Mouse (Mus musculus) limb, embryonic 14.5 days (tissue): ENCODE data around the gene Snai3. TPM values are rescaled to one million over a fixed set of nuclear protein-coding genes. Genes with fewer than 3 reads are reported as not detected.
A peak's percentile ranks its signal among the peaks of the same experiment; 100 is the strongest.

ENCODE experiments used
- ATAC-seq: fragments of 200-750 bp; cut with Nextera tagmentation; 2 replicates; pipeline ENCODE4 v1.8.0; 2017; ENCODE audit warnings: low read depth, moderate number of reproducible peaks, moderate TSS enrichment; ENCODE audit not compliant: low FRiP score
- DNase-seq: peaks from one replicate; pipeline ENCODE4 v3.0.0-alpha.2; 2015; ENCODE audit warnings: low spot score
- H3K27ac ChIP-seq: fragments of 300-500 bp; sonication (generic); replicated peaks from 2 replicates; pipeline ENCODE4 v1.5.1; 2014; ENCODE audit warnings: low read depth, mild to moderate bottlenecking, low read length, moderate library complexity, mixed read lengths
- H3K27me3 ChIP-seq: fragments of 300-500 bp; sonication (generic); 2 replicates; pipeline ENCODE4 v1.6.1; 2014; ENCODE audit warnings: low read length, mixed read lengths; ENCODE audit not compliant: control insufficient read depth, insufficient read depth
- H3K36me3 ChIP-seq: fragments of 300-500 bp; sonication (generic); 2 replicates; pipeline ENCODE4 v1.6.1; 2014; ENCODE audit warnings: mild to moderate bottlenecking, low read length, moderate library complexity, mixed read lengths; ENCODE audit not compliant: control insufficient read depth, insufficient read depth
- H3K4me1 ChIP-seq: fragments of 300-500 bp; sonication (generic); 2 replicates; pipeline ENCODE4 v1.6.1; 2014; ENCODE audit warnings: antibody characterized with exemption, low read length, mixed read lengths; ENCODE audit not compliant: control insufficient read depth, insufficient read depth
- H3K4me2 ChIP-seq: fragments of 300-500 bp; sonication (generic); replicated peaks from 2 replicates; pipeline ENCODE4 v1.6.1; 2014; ENCODE audit warnings: low read depth, mild to moderate bottlenecking, low read length, moderate library complexity; ENCODE audit not compliant: severe bottlenecking
- H3K4me3 ChIP-seq: fragments of 300-500 bp; sonication (generic); replicated peaks from 2 replicates; pipeline ENCODE4 v1.5.1; 2014; ENCODE audit warnings: low read length
- H3K9ac ChIP-seq: fragments of 300-500 bp; sonication (generic); 2 replicates; pipeline ENCODE4 v1.6.1; 2014; ENCODE audit warnings: mild to moderate bottlenecking, low read depth, low read length, moderate library complexity; ENCODE audit not compliant: severe bottlenecking
- H3K9me3 ChIP-seq: fragments of 300-500 bp; sonication (generic); 2 replicates; pipeline ENCODE4 v1.6.1; 2016; ENCODE audit warnings: low read length; ENCODE audit not compliant: control insufficient read depth
- POLR2A ChIP-seq: fragments of 200-500 bp; IDR thresholded peaks from 2 replicates; pipeline ENCODE4 v1.8.0; 2012; ENCODE audit warnings: inconsistent platforms, mild to moderate bottlenecking, moderate library complexity, borderline replicate concordance; ENCODE audit not compliant: insufficient read depth, insufficient read length; ENCODE audit errors: extremely low read depth
- WGBS: fragments of 180-500 bp; shearing (Covaris S2); extraction: QIAGEN DNeasy Blood & Tissue Kit; methylation state at CpG from one replicate; pipeline ENCODE4 v1.1.7; 2014; 5-methylcytosine and 5-hydroxymethylcytosine counted together
- polyA plus RNA-seq, 2 experiments: library from polyadenylated mRNA; depleted of rRNA in 1 of 2; stranded (reverse) in 1 of 2; unstranded in 1 of 2; fragments of >200 nt; fragmentation: Nextera tagmentation in 1 of 2; extraction: Ambion mirVana in 1 of 2; gene quantifications; 2 replicates each; pipeline versions ENCODE4 v1.2.1 to v1.2.3; 2012 to 2014

The Snai3 gene
- polyA plus RNA-seq, 2 experiments = 2.1 TPM

GRCm38 (mm10) chr8:122457171-122457570 is 3.4 kb downstream of the Snai3 start:
- H3K4me2 ChIP-seq = no peak overlapping the region
- no peak overlapping the region for H3K27ac ChIP-seq
- no peak for ATAC-seq
- TF ChIP-seq POLR2A = no peak
- 69% methylated on average over 11 of the region's 11 CpGs for WGBS
- no peak overlapping the region for H3K4me3 ChIP-seq
- peaks cover 13% of the 10 kb centered on the region for H3K4me1 ChIP-seq
- no peak for DNase-seq
- H3K9me3 ChIP-seq = no peaks in the 10 kb centered on the region
- H3K27me3 ChIP-seq = peaks cover 31% of the 10 kb centered on the region
- no peak overlapping the region for H3K9ac ChIP-seq
- no peaks in the 10 kb centered on the region for H3K36me3 ChIP-seq

GRCm38 (mm10) chr8:122454409-122454808 is 6.1 kb downstream of the Snai3 start:
- Histone ChIP-seq H3K4me2 (no peak overlapping the region), H3K27me3 (peaks cover 9% of the 10 kb centered on the region; the same call in 1 of the 2 replicates), H3K36me3 (no peaks in the 10 kb centered on the region), H3K9me3 (no peaks in the 10 kb centered on the region), H3K9ac (no peak overlapping the region), H3K4me1 (no peaks in the 10 kb centered on the region), H3K4me3 (no peak overlapping the region), H3K27ac (no peak overlapping the region)
- no peak for TF ChIP-seq POLR2A
- 86% methylated on average over 6 of the region's 6 CpGs for WGBS
- ATAC-seq (no peak), DNase-seq (no peak)

GRCm38 (mm10) chr8:122452154-122452553 is 8.4 kb downstream of the Snai3 start:
- Histone ChIP-seq H3K9ac (no peak overlapping the region), H3K27me3 (no peaks in the 10 kb centered on the region), H3K27ac (no peak overlapping the region), H3K4me1 (no peaks in the 10 kb centered on the region), H3K4me2 (no peak overlapping the region), H3K9me3 (no peaks in the 10 kb centered on the region), H3K4me3 (no peak overlapping the region), H3K36me3 (no peaks in the 10 kb centered on the region)
- WGBS = 76% methylated on average over 10 of the region's 10 CpGs
- ATAC-seq (peak; percentile 62; the same call in 1 of the 2 replicates), DNase-seq (no peak)
- no peak for TF ChIP-seq POLR2A

GRCm38 (mm10) chr8:122451161-122451703 is 9.3 kb downstream of the Snai3 start:
- DNase-seq = no peak
- no peaks in the 10 kb centered on the region for H3K9me3 ChIP-seq
- no peak overlapping the region for H3K27ac ChIP-seq
- no peak for TF ChIP-seq POLR2A
- WGBS = 70% methylated on average over 7 of the region's 7 CpGs
- no peak overlapping the region for H3K4me2 ChIP-seq
- peak; percentile 30; the same call in 1 of the 2 replicates for ATAC-seq
- H3K4me1 ChIP-seq = no peaks in the 10 kb centered on the region
- no peaks in the 10 kb centered on the region for H3K36me3 ChIP-seq
- no peaks in the 10 kb centered on the region for H3K27me3 ChIP-seq
- no peak overlapping the region for H3K9ac ChIP-seq
- H3K4me3 ChIP-seq = no peak overlapping the region

- WGBS = 62% methylated on average over 3 of the region's 3 CpGs
- DNase-seq (no peak), ATAC-seq (no peak)
- Histone ChIP-seq H3K4me1 (peaks cover 14% of the 10 kb centered on the region), H3K4me2 (no peak overlapping the region), H3K27ac (no peak overlapping the region), H3K9ac (no peak overlapping the region), H3K27me3 (no peaks in the 10 kb centered on the region), H3K9me3 (no peaks in the 10 kb centered on the region), H3K36me3 (no peaks in the 10 kb centered on the region), H3K4me3 (no peak overlapping the region)
- no peak for TF ChIP-seq POLR2A
Measured at GRCm38 (mm10) chr8:122445203-122445602, 15.3 kb downstream of the Snai3 start.

- Histone ChIP-seq H3K4me2 (peak overlapping the region; percentile 95), H3K4me3 (peak overlapping the region; percentile 68), H3K9me3 (no peaks in the 10 kb centered on the region), H3K27ac (peak overlapping the region; percentile 92), H3K4me1 (peaks cover 14% of the 10 kb centered on the region), H3K27me3 (no peaks in the 10 kb centered on the region), H3K9ac (peak overlapping the region; percentile 71), H3K36me3 (peaks cover 5% of the 10 kb centered on the region)
- peak; percentile 24; the same call in 1 of the 2 replicates for ATAC-seq
- 8% methylated on average over 19 of the region's 19 CpGs for WGBS
- DNase-seq = peak; percentile 92
- TF ChIP-seq POLR2A = no peak
Measured at GRCm38 (mm10) chr8:122444058-122444748, 16.3 kb downstream of the Snai3 start.
